Mouse (Mus musculus) myocyte (in vitro differentiated cells): ENCODE measurements around the gene Jag1. TPM values are rescaled to one million over a fixed set of nuclear protein-coding genes. Genes with fewer than 3 reads are reported as not detected.

ENCODE experiments used
- H3K27me3 ChIP-seq: one replicate; pipeline ENCODE4 v1.6.1; 2011; ENCODE audit not compliant: control insufficient read depth, insufficient read depth, insufficient read length
- H3K36me3 ChIP-seq: one replicate; pipeline ENCODE4 v1.6.1; 2011; ENCODE audit not compliant: control insufficient read depth, insufficient read depth
- H3K4me2 ChIP-seq: one replicate; pipeline ENCODE4 v1.6.1; 2011; ENCODE audit warnings: low read depth, control low read depth
- H3K4me3 ChIP-seq: one replicate; pipeline ENCODE4 v1.5.1; 2011; ENCODE audit warnings: mild to moderate bottlenecking, control low read depth, moderate library complexity
- H3K79me2 ChIP-seq: one replicate; pipeline ENCODE4 v1.6.1; 2011; ENCODE audit not compliant: control insufficient read depth, insufficient read depth
- H3ac ChIP-seq: one replicate; pipeline ENCODE4 v1.6.1; 2011; ENCODE audit not compliant: control insufficient read depth, insufficient read length
- CEBPB ChIP-seq: IDR thresholded peaks from 2 replicates; pipeline ENCODE4 v1.6.1; 2011; ENCODE audit warnings: mild to moderate bottlenecking, moderate library complexity; ENCODE audit not compliant: poor library complexity, insufficient read depth, severe bottlenecking
- E2F4 ChIP-seq: IDR thresholded peaks from one replicate; pipeline ENCODE4 v1.6.1; 2011; ENCODE audit warnings: mild to moderate bottlenecking, control low read depth, moderate library complexity; ENCODE audit not compliant: insufficient read depth
- MAX ChIP-seq: IDR thresholded peaks from one replicate; pipeline ENCODE4 v1.6.1; 2011; ENCODE audit warnings: low read depth, mild to moderate bottlenecking, control low read depth
- MYOD1 ChIP-seq, 3 experiments: IDR thresholded peaks; one replicate each; pipeline ENCODE4 v1.6.1; 2011; ENCODE audit warnings: control low read depth in 2 of 3, low read depth in 2 of 3, mild to moderate bottlenecking in 2 of 3, moderate library complexity in 1 of 3; ENCODE audit not compliant: insufficient read length in 2 of 3, control insufficient read depth in 1 of 3
- MYOG ChIP-seq, 3 experiments: IDR thresholded peaks; one replicate each; pipeline ENCODE4 v1.6.1; 2011; ENCODE audit warnings: control low read depth in 2 of 3, low read depth in 2 of 3, mild to moderate bottlenecking in 2 of 3; ENCODE audit not compliant: insufficient read length in 2 of 3, control insufficient read depth in 1 of 3, insufficient read depth in 1 of 3
- POLR2A ChIP-seq: IDR thresholded peaks from one replicate; pipeline ENCODE4 v1.6.1; 2011; ENCODE audit warnings: low read depth, mild to moderate bottlenecking, control low read depth, moderate library complexity; ENCODE audit not compliant: insufficient read length
- POLR2AphosphoS2 ChIP-seq: IDR thresholded peaks from one replicate; pipeline ENCODE4 v1.6.1; 2011; ENCODE audit warnings: low read depth, control low read depth; ENCODE audit not compliant: insufficient read length
- REST ChIP-seq: IDR thresholded peaks from one replicate; pipeline ENCODE4 v1.6.1; 2011; ENCODE audit warnings: mild to moderate bottlenecking, control low read depth, moderate library complexity; ENCODE audit not compliant: insufficient read depth, insufficient read length
- SRF ChIP-seq: IDR thresholded peaks from one replicate; pipeline ENCODE4 v1.6.1; 2011; ENCODE audit warnings: low read depth; ENCODE audit not compliant: control insufficient read depth, insufficient read length
- TCF12 ChIP-seq: IDR thresholded peaks from one replicate; pipeline ENCODE4 v1.6.1; 2011; ENCODE audit warnings: mild to moderate bottlenecking, control low read depth; ENCODE audit not compliant: poor library complexity, insufficient read depth, severe bottlenecking
- TCF3 ChIP-seq: IDR thresholded peaks from one replicate; pipeline ENCODE4 v1.6.1; 2011; ENCODE audit warnings: low read depth, control low read depth; ENCODE audit not compliant: insufficient read length
- USF1 ChIP-seq: IDR thresholded peaks from one replicate; pipeline ENCODE4 v1.6.1; 2011; ENCODE audit warnings: low read depth, mild to moderate bottlenecking, control low read depth, moderate library complexity
- polyA plus RNA-seq: library from polyadenylated mRNA; unstranded; fragments of >200 nt; fragmentation: generic; extraction: Trizol; gene quantifications from one replicate; pipeline ENCODE4 v1.2.1, GENCODE M21; 2012; ENCODE audit warnings: missing spikeins

The Jag1 gene
- polyA plus RNA-seq: 17.9 TPM

DNA sequence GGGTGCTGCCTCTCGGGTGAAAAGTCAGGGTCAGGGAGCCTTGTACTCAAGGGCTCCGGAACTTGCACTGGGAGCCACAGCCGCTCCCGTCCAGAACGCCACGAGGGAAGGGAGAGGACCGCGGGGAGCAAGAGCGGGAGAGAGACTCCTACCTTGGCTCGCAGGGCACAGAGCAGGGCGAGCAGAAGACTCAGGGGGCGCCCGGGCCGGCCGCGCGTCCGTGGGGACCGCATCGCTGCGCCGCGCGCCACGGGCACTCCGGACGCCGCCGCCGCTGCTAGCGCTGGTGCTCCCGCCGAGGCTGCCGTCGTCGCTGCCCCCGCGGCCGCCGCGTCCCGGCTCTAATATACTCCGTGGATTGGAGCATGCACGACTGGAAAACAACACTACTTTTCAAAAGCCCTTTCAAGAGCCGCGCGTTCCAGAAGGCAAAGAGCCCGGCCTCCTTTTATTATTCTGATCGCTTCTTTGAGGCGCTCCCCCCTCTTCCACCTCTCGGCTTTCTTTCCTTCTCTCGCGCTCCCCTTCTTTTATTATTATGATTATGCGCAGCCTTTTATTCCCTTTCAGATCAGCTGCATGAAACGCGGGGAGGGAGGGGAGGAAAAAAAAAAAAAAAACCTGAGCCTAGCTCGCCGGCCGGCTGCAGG lies at the start of gene Jag1:
TSS of gene Jag1 (minus strand) at position 620 of the 650 bp plus-strand sequence.
- TF ChIP-seq REST (no peak), CEBPB (no peak), TCF12 (no peak), POLR2AphosphoS2 (no peak), MYOD1 (IDR thresholded peaks at IDR 0.05; ENCODE audit: control insufficient read depth in 1 of 3, insufficient read length in 2 of 3, low read depth in 2 of 3) (no peak), E2F4 (no peak), MYOG (IDR thresholded peaks at IDR 0.05; ENCODE audit: control insufficient read depth in 1 of 3, insufficient read depth in 1 of 3, insufficient read length in 2 of 3, low read depth in 2 of 3) (no peak), USF1 (no peak), POLR2A (no peak), MAX (no peak), TCF3 (no peak), SRF (no peak)
- H3K36me3 ChIP-seq: peaks cover 4% of the 10 kb centered on the region
- H3K79me2 ChIP-seq: peaks cover 45% of the 10 kb centered on the region
- H3K4me2 ChIP-seq: peak within 1 kb of the TSS; percentile 96
- H3ac ChIP-seq: peak within 1 kb of the TSS; percentile 21
- peak within 1 kb of the TSS; percentile 99 for H3K4me3 ChIP-seq
- H3K27me3 ChIP-seq: no peaks in the 10 kb centered on the region

DNA sequence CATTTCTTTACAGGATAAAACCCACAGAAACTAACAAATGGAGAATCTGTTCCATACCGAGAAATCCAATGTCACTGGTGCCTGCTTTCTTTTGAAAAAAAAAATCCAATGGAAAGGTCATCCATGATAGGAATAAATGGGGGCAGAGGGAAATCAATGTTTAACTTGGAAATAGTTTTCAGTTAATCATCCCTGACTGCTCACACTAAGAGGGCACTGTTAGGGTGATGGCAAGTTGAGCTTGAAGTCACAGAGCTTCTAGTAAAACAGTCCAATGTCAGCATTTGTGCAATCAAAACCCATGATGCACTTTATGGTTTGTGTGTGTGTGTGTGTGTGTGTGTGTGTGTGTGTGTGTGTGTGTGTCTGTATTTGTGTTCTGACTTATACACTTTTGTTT lies 39.6 kb upstream of the Jag1 start:
- H3K4me2 ChIP-seq: no peak overlapping the region
- H3K27me3 ChIP-seq: no peaks in the 10 kb centered on the region
- H3K79me2 ChIP-seq: no peaks in the 10 kb centered on the region
- H3ac ChIP-seq: no peak overlapping the region
- H3K4me3 ChIP-seq: no peak overlapping the region
- no peaks in the 10 kb centered on the region for H3K36me3 ChIP-seq
- TF ChIP-seq TCF3: no peak
- TF ChIP-seq MYOD1 (IDR thresholded peaks at IDR 0.05; ENCODE audit: control insufficient read depth in 1 of 3, insufficient read length in 2 of 3, low read depth in 2 of 3): no peak
- TF ChIP-seq E2F4: no peak
- no peak for TF ChIP-seq REST
- TF ChIP-seq USF1: no peak
- no peak for TF ChIP-seq TCF12
- no peak for TF ChIP-seq SRF
- no peak for TF ChIP-seq MYOG (IDR thresholded peaks at IDR 0.05; ENCODE audit: control insufficient read depth in 1 of 3, insufficient read depth in 1 of 3, insufficient read length in 2 of 3, low read depth in 2 of 3)

GRCm38 (mm10) chr2:137153825-137154224 lies 37.4 kb upstream of the Jag1 start:
- TF ChIP-seq MAX (no peak), USF1 (no peak), POLR2A (no peak), REST (no peak), POLR2AphosphoS2 (no peak), MYOD1 (IDR thresholded peaks at IDR 0.05; ENCODE audit: control insufficient read depth in 1 of 3, insufficient read length in 2 of 3, low read depth in 2 of 3) (no peak), TCF12 (no peak), SRF (no peak)
- Histone ChIP-seq H3ac (no peak overlapping the region), H3K36me3 (no peaks in the 10 kb centered on the region), H3K79me2 (no peaks in the 10 kb centered on the region), H3K4me3 (no peak overlapping the region), H3K4me2 (no peak overlapping the region), H3K27me3 (no peaks in the 10 kb centered on the region)

DNA sequence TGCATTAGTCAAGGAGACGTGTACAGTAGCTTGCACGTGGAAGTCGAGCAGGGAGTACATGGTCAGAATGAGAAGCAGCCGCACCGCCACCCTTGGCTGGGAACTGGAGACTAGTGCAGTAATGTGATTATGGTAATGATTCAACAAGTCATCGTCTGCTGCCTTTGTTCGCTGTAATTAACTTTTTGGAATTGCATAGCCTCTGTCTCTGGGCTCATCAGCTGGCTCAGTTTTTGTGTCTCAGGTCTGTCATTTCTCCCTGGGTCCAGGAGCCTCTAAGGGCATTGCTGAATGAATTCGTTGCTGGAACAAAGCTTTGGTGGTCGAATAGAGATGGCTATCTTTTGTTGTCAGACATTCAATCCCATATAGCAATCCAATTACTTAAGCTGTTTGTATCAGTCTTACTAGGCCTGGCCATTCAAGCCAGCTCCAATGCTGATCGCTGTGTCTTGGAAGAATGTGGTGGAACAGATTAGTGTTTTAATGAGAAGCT lies 36.8 kb upstream of the Jag1 start:
- no peak overlapping the region for H3ac ChIP-seq
- H3K4me3 ChIP-seq: no peak overlapping the region
- no peaks in the 10 kb centered on the region for H3K27me3 ChIP-seq
- H3K79me2 ChIP-seq: no peaks in the 10 kb centered on the region
- no peak overlapping the region for H3K4me2 ChIP-seq
- TF ChIP-seq TCF3: no peak
- no peak for TF ChIP-seq SRF
- TF ChIP-seq MAX: no peak
- no peak for TF ChIP-seq MYOG (IDR thresholded peaks at IDR 0.05; ENCODE audit: control insufficient read depth in 1 of 3, insufficient read depth in 1 of 3, insufficient read length in 2 of 3, low read depth in 2 of 3)
- no peak for TF ChIP-seq MYOD1 (IDR thresholded peaks at IDR 0.05; ENCODE audit: control insufficient read depth in 1 of 3, insufficient read length in 2 of 3, low read depth in 2 of 3)
- TF ChIP-seq E2F4: no peak
- no peak for TF ChIP-seq POLR2A
- H3K36me3 ChIP-seq: no peaks in the 10 kb centered on the region

DNA sequence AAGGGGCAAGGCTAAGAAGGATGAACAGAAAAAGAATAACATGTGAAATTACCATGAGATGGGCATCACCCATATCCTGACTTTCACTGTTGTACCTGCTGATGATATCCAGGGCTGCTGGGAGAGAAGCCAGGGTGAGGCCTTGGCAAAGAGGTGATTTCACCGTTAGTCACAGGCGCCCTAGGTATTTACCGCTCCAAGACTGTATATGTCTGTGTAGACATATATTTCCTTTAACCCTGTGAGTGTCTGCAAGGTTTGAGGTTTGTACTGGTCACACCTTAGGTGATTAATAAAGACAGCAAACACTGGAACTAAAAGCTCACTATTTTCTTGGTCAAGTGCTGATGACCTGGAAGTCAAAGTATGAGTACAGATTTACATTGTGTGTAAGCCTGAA lies 34.5 kb upstream of the Jag1 start:
- no peaks in the 10 kb centered on the region for H3K36me3 ChIP-seq
- H3K4me3 ChIP-seq: no peak overlapping the region
- H3K27me3 ChIP-seq: no peaks in the 10 kb centered on the region
- no peak for TF ChIP-seq TCF12
- H3K79me2 ChIP-seq: no peaks in the 10 kb centered on the region
- H3ac ChIP-seq: no peak overlapping the region
- no peak overlapping the region for H3K4me2 ChIP-seq
